Mouse (Mus musculus) erythroblast, embryonic 14.5 days (primary cell): ENCODE measurements around the gene Fam227b.

Experiments used
- GATA1 ChIP-seq: IDR thresholded peaks from 2 replicates; pipeline ENCODE4 v1.6.1; 2012; ENCODE audit warnings: low read length, inconsistent platforms, mixed read lengths
- TAL1 ChIP-seq: IDR thresholded peaks from 3 replicates; pipeline ENCODE4 v1.6.1; 2012; ENCODE audit warnings: low read length, inconsistent platforms, mixed read lengths

DNA sequence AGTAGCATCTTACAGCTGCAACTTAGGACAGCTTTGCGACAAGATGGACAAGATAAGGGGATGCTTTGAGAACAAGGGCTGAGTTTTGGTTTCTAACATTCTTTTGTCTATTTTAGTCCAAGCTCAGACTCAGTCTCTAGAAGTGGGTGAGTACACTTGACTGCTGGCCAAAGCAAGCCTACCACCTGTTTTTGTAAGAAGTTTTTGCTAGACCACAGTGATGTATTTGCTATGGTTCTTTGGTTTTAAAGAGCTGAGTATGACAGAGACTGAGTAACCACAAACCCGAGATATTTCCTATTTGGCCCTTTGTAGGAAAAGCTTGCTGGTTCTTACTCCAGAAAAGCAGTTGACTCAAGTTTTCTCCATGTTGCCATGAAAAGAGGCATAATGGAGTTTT lies 203.6 kb downstream of the Fam227b start:
- no peak for TF ChIP-seq TAL1
- no peak for TF ChIP-seq GATA1
